Mouse (Mus musculus): ENCODE measurements around the gene Lce1k. TPM values are rescaled to one million over a fixed set of nuclear protein-coding genes. Genes with fewer than 3 reads are reported as not detected.
A peak's percentile ranks its signal among the peaks of the same experiment; 100 is the strongest.
"Not testable (repeated sequence)": the region's sequence is repeated elsewhere in the genome, so short reads cannot be mapped to it uniquely, and the experiment has no call there.

The Lce1k gene
- total RNA-seq (2021) = not detected
- long read RNA-seq, experiment 1 = 0 reads
- long read RNA-seq, experiment 2 = 0 reads

DNA sequence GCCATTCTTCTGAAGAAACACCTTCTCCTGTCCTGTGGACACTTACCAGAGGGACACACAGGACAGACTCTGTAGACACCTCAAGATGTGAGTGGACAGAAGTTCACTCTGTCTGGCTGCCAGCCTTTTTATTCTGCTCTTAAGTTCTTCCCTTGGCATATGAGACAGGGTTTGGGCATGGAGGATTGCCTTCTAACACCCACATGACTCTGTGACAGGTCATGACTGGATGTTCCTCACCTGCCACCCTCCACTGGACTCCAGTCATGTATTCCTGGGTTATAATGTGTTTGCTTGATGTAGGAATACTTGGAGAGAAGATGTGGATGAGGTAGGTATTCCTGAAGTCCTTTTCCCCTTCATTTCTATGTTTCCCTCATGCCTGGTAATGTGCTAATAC is at the start of gene Lce1k:
Gene Lce1k (minus strand): TSS at position 101 of the 400 bp plus-strand sequence.
- H3K4me3 ChIP-seq = no peak within 1 kb of the TSS
- TF ChIP-seq CTCF (conservative IDR thresholded peaks at IDR 0.05) = no peak
- no peak for DNase-seq (ENCODE audit: low spot score in 2 of 2)
- H3K27ac ChIP-seq = no peak within 1 kb of the TSS

DNA sequence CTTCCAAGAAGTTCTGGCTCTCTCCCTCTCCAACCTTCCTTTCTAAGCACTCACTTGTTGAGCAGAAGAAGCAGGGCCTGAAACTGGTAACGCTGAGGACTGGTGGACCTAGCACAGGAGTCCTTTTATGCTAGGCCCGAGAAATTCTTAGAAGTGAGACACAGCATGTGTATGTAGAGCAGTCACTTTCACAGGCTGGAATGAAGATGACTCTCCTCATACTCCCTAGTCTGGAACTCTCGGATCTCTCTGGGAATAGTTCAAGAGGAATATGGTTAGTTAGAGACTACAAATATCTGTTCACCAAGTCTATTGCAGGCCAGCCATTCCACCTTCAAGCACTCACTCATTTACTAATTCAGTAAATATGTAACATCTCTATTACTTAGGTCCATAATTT is 43.5 kb upstream of the Lce1k start, which contains the start of gene Lce1l:
Gene Lce1l (minus strand): TSS at position 101 of the 400 bp plus-strand sequence.
- H3K4me3 ChIP-seq = no peak within 1 kb of the TSS
- DNase-seq (ENCODE audit: low spot score in 2 of 2) = no peak
- no peak within 1 kb of the TSS for H3K27ac ChIP-seq
- no peak for TF ChIP-seq CTCF (conservative IDR thresholded peaks at IDR 0.05)

DNA sequence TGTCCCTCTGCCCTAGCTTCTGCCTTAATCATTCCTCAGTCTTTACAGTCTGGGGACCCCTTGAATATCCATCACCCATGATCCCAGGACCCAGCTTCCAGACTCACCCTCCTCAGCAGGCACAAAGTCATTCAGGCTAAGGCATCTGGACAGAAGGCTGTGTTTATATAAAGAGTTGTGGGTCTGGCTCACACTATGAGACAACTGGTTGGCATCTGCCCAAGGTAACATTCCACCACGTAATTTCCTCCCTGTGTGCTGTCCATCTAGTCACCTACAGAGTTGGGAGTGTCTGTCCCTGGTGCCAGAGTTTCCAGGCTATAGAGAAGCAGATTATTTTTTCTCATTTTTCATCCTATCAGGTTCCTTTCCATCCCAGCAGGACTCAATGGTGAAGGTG is 19.4 kb upstream of the Lce1k start, which contains the start of gene Kprp:
Gene Kprp (minus strand): TSS at position 140 of the 400 bp plus-strand sequence.
- Histone ChIP-seq H3K4me3 (no peak within 1 kb of the TSS), H3K27ac (no peak within 1 kb of the TSS)
- DNase-seq (ENCODE audit: low spot score in 2 of 2) = no peak
- TF ChIP-seq CTCF (conservative IDR thresholded peaks at IDR 0.05) = no peak

DNA sequence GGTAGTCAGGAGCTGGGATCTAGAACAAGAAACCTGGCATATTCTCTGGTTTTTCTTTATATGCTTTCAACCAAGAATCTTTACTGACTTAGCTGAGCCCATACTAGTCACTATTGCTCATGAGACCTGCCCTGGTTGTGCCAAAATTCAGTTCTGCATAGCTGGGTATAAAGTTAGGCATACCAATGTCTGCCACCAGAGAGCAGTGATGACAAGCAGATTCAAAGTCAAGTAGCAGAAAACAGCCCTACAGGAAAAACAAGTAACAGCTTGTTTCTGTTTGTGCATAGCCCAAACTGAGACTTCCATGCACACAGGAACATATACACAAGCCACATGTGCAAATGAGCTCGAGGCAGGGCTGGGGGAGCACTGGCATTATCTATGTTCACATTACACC is 18.1 kb upstream of the Lce1k start:
- Histone ChIP-seq H3K4me3 (no peak overlapping the region), H3K27ac (no peak overlapping the region)
- no peak for DNase-seq (ENCODE audit: low spot score in 2 of 2)
- TF ChIP-seq CTCF (conservative IDR thresholded peaks at IDR 0.05) = peak; percentile 46

DNA sequence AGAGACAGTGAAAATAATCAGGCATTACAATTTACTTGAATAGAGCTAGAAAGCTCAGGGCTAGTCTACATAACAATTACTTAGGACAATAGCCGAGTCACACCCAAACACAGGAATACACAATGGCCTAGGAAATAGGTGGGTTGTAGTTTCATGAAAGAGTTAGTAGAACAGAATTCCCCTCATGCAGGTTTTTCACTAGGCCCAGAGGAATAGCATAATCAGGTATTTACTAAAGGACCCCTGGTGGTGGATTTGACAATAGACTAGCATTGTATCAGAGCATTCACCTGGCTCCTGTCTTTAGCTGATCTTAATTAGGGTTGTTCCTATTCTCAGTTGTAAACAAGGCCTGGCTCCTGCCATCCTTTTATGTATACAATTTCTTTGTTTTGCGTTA is 8.3 kb upstream of the Lce1k start:
- not testable (repeated sequence) for H3K27ac ChIP-seq; DNase-seq (ENCODE audit: low spot score in 2 of 2); H3K4me3 ChIP-seq

DNA sequence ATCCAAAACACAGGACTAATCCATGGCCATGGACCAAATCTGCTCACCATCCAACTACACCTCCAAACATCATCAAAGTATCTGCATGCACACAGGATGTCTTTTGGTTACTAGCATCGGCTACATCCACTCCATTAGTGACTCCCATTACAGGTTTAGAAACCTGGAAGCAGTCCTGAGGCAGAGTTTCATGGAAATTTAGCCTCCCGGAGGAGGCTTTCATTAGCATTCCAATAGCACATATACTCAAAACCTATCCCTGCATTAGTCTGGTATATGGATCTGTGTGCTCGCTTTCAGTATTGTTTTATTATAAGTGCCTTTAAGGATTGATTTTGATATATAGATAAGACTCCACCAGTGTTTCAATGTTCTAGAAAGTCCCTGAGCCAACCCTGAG is 7.9 kb upstream of the Lce1k start:
- no peak for TF ChIP-seq CTCF (conservative IDR thresholded peaks at IDR 0.05)
- H3K27ac ChIP-seq = no peak overlapping the region
- no peak overlapping the region for H3K4me3 ChIP-seq
- DNase-seq (ENCODE audit: low spot score in 2 of 2) = no peak

DNA sequence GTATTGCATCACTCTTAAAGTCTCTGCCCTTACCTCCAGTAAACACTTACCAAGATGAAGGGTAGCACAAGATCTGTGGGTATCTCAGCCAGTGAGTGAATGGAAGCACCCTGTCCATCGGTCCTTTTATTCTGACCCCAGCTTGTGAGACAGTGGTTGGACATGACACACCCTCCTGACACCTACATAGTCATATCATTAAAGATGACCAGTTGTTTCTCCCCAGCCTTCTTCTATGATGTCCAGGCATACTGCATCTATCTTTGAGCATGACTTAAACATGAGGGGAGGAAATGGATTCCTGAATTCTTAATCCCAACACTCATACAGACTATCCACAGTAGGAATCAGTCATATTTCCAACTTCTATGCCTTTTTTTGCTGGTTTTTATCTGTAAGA is 17.3 kb downstream of the Lce1k start, which contains the start of gene Lce1j:
Gene Lce1j (minus strand): TSS at position 101 of the 400 bp plus-strand sequence.
- no peak for DNase-seq (ENCODE audit: low spot score in 2 of 2)
- TF ChIP-seq CTCF (conservative IDR thresholded peaks at IDR 0.05) = no peak
- H3K4me3 ChIP-seq = no peak within 1 kb of the TSS
- no peak within 1 kb of the TSS for H3K27ac ChIP-seq

DNA sequence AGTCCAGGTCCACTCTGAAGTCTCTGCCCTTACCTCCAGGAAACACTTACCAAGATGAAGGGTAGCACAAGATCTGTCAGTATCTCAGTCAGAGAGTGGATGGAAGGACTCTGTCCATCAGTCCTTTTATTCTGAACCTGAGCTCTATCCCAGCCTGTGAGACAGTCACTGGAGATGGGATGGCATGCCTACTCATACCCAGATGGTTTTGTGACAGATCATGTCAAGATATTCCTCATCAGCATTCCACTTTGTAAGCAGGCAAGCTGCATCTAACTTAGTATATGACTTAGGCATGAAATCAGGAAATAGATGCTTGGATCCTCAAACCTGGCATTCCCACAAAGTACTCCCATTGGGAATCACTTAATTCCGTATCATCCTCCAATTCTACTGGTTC is 28.9 kb downstream of the Lce1k start, which contains the start of gene Lce1i:
Gene Lce1i (minus strand): TSS at position 101 of the 400 bp plus-strand sequence.
- no peak for TF ChIP-seq CTCF (conservative IDR thresholded peaks at IDR 0.05)
- Histone ChIP-seq H3K27ac (no peak within 1 kb of the TSS), H3K4me3 (no peak within 1 kb of the TSS)
- DNase-seq (ENCODE audit: low spot score in 2 of 2) = no peak

DNA sequence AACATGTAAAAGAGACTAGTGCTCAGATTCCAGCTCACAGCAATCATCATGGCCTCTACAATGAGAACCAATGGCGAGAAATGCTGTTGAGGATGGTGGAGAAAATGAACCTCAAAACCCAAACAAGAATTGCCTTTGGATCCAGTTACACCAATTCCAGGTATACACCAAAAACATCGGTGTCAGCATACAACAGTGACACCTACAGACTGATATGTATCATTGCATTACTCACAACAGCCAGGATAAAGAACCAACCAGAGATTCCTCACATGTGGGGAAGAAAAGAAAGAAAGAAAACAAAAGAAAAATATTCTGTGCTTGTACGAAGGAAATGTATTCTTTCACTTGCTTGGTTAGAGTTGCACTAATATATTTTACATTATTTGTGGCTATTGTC is 36.1 kb downstream of the Lce1k start:
- no peak overlapping the region for H3K27ac ChIP-seq
- peak; percentile 67 for TF ChIP-seq CTCF (conservative IDR thresholded peaks at IDR 0.05)
- H3K4me3 ChIP-seq = no peak overlapping the region
- no peak for DNase-seq (ENCODE audit: low spot score in 2 of 2)

DNA sequence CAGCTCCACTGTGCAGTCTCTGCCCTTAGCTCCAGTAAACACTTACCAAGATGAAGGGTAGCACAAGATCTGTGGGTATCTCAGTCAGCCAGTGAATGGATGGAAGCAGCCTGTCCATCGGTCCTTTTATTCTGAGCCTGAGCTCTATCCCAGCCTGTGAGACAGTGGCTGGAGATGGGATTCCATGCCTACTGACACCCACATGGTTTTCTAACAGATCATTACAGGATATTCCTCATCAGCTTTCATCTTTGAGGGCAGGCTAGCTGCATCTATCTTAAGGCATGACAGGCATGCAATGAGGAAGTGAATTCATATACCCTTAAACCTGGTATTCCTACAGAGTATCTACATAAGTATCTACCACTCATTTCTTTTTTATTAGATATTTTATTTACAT is 42.7 kb downstream of the Lce1k start, which contains the start of gene Lce1h:
Gene Lce1h (minus strand): TSS at position 101 of the 400 bp plus-strand sequence.
- no peak for TF ChIP-seq CTCF (conservative IDR thresholded peaks at IDR 0.05)
- Histone ChIP-seq H3K27ac (no peak within 1 kb of the TSS), H3K4me3 (no peak within 1 kb of the TSS)
- DNase-seq (ENCODE audit: low spot score in 2 of 2) = no peak

Other genes starting within 250 kb of the Lce1k start
- not detected for gene Ivl, start 234.2 kb downstream of the Lce1k start, total RNA-seq (2021)
- not detected for gene Smcp, start 218.9 kb downstream of the Lce1k start, total RNA-seq (2021)
- not detected for gene 2210017I01Rik, start 200.4 kb downstream of the Lce1k start, total RNA-seq (2021)
- not detected for gene Lce6a, start 186.2 kb downstream of the Lce1k start, total RNA-seq (2021)
- not detected for gene Lce1a1, start 159.6 kb downstream of the Lce1k start, total RNA-seq (2021)
- not detected for gene Lce1b, start 151.0 kb downstream of the Lce1k start, total RNA-seq (2021)
- not detected for gene Lce1a2, start 137.6 kb downstream of the Lce1k start, total RNA-seq (2021)
- gene Lce1c, start 128.6 kb downstream of the Lce1k start, total RNA-seq (2021) = not detected
- not detected for gene Lce1d, start 120.7 kb downstream of the Lce1k start, total RNA-seq (2021)
- gene Lce1e, start 98.8 kb downstream of the Lce1k start, total RNA-seq (2021) = not detected
- not detected for gene Lce1f, start 87.5 kb downstream of the Lce1k start, total RNA-seq (2021)
- gene Gm38119, start 68.8 kb downstream of the Lce1k start, total RNA-seq (2021) = not detected
- not detected for gene Lce1g, start 55.6 kb downstream of the Lce1k start, total RNA-seq (2021)
- not detected for gene Lce1h, start 42.8 kb downstream of the Lce1k start, total RNA-seq (2021)
- gene Lce1i, start 29.0 kb downstream of the Lce1k start, total RNA-seq (2021) = not detected
- not detected for gene Lce1j, start 17.4 kb downstream of the Lce1k start, total RNA-seq (2021)
- not detected for gene Kprp, start 19.4 kb upstream of the Lce1k start, total RNA-seq (2021)
- not detected for gene Lce1l, start 43.4 kb upstream of the Lce1k start, total RNA-seq (2021)
- not detected for gene 2310050C09Rik, start 62.3 kb upstream of the Lce1k start, total RNA-seq (2021)
- not detected for gene Lce3a, start 118.3 kb upstream of the Lce1k start, total RNA-seq (2021)
- not detected for gene Lce3b, start 125.1 kb upstream of the Lce1k start, total RNA-seq (2021)
- gene Lce3c, start 136.6 kb upstream of the Lce1k start, total RNA-seq (2021) = not detected
- gene Lce3d, start 149.5 kb upstream of the Lce1k start, total RNA-seq (2021) = not detected
- not detected for gene Lce3e, start 159.2 kb upstream of the Lce1k start, total RNA-seq (2021)
- not detected for gene Lce3f, start 184.3 kb upstream of the Lce1k start, total RNA-seq (2021)
- gene Crct1, start 207.8 kb upstream of the Lce1k start, total RNA-seq (2021) = not detected
- gene Lce1m, start 211.2 kb upstream of the Lce1k start, total RNA-seq (2021) = not detected